Mouse (Mus musculus): ENCODE results near the gene Cfd.
A peak's percentile ranks its signal among the peaks of the same experiment; 100 is the strongest.

DNA sequence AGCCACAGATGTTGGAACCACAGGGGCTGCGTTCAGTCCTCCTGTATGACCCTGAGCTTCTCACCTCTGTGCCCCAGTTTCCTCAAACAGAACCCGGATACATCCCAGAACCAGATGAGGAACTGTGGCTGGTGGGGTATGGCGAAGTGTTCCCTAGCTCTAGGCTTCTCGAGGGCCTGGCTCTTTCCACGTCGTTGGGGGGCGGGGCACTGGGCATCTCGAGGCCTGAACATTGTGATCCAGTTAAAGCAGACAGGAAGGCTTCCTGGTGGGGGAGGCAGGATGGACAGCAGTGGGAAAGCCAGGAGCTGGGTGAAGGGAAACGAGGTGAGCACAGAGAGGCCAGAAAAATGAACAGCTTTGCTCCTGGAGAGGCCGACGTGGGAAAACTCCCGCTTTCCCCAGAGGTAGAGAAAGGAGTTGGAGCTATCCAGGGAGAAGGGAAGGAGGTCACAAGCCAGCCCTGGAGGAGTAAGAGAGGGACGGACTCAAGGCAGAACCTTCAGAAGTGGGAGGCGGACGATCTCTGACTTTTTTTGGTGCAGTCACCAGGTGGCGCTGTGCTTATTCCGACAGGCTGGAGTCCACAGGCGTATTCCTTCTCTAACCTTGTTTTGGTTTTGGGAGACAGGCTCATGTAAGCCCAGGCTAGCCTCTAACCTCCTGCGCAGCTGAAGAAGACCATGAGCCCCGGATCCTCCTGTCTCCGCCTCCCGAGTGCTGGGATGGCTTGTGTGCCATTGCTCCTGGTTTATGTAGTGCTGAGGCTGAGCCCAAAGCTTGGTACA, 7.2 kb upstream of the Cfd start:
- TF ChIP-seq POLR2A (IDR thresholded peaks at IDR 0.05; ENCODE audit: insufficient read depth, low read depth, low read length) (no peak), CTCF (IDR thresholded peaks at IDR 0.05) (peak; percentile 91), EP300 (IDR thresholded peaks at IDR 0.05; ENCODE audit: insufficient read depth, low read depth, low read length) (peak; percentile 66; the same call in 1 of the 2 replicates)

Measured in heart, adult 2 months (tissue).